ENCODE assay signal across 7 mouse cellular contexts in genomic region chr1:120685650-120686244, GRCm38 (mm10).
A peak's percentile ranks its signal among the peaks of the same experiment; 100 is the strongest.
DNase-seq lines count a peak whose midpoint lies in the region; TF ChIP-seq lines count a peak whose summit lies in the region.

No protein-coding gene starts in this region.

- peak; percentile 21; the same call in 1 of the 2 replicates for TF ChIP-seq CTCF in cortical plate, adult 2 months (IDR thresholded peaks at IDR 0.05; ENCODE audit: extremely low read depth, insufficient read depth, low read length)

- no peaks in the 10 kb centered on the region for H3K4me1 ChIP-seq in cortical plate, adult 2 months (ENCODE audit: control insufficient read depth, insufficient read depth, low read length)

- DNase-seq in kidney, adult 11 months: peak; percentile 1
- no peak for DNase-seq in kidney, postnatal 25 days
- peak; percentile 51 for DNase-seq in ES-CJ7 (ENCODE audit: low read depth, low spot score)
- DNase-seq in mesoderm, embryonic 11.5 days (ENCODE audit: low read depth, low spot score): peak; percentile 30
- DNase-seq in right cerebral cortex, adult 2 months (ENCODE audit: low spot score in 2 of 2): no peak
- DNase-seq in right cerebral cortex, postnatal 10 days (ENCODE audit: low spot score in 2 of 2): no peak

- no peak overlapping the region for H3K27ac ChIP-seq in cortical plate, adult 2 months (ENCODE audit: insufficient read depth, low read length)

- no peak for TF ChIP-seq POLR2A in cortical plate, adult 2 months (IDR thresholded peaks at IDR 0.05; ENCODE audit: extremely low read depth, insufficient read depth, low read length)

- H3K4me3 ChIP-seq in cortical plate, adult 2 months (ENCODE audit: insufficient read depth, low read length): no peak overlapping the region

Comparison
In these comparisons a context has a peak if more than half of its experiments do, and no peak if none do; other contexts are left out.
1. DNase-seq: peak in kidney, adult 11 months (single experiment), ES-CJ7 (single experiment) and mesoderm, embryonic 11.5 days (single experiment); none in kidney, postnatal 25 days (0 of 2), right cerebral cortex, adult 2 months (0 of 2) and right cerebral cortex, postnatal 10 days (0 of 2).